9 mouse cellular contexts compared by ENCODE assay signal in genomic region chr8:105304325-105305210, GRCm38 (mm10). TPM values are rescaled to one million over a fixed set of nuclear protein-coding genes. Genes with fewer than 3 reads are reported as not detected.
DNase-seq lines count a peak whose midpoint lies in the region; ATAC-seq lines count a peak whose summit lies in the region.
"Had no signal": no experiment of that assay in that cellular context is flagged by ENCODE, and none has a peak within 500 bp of the region (broad histone marks: within the 10 kb centered on the region; RNA-seq: fewer than 3 reads in every experiment).

No protein-coding gene starts in this region.

- no peaks in the 10 kb centered on the region for H3K27me3 ChIP-seq in embryonic facial prominence, embryonic 12.5 days
- H3K27me3 ChIP-seq in embryonic facial prominence, embryonic 10.5 days (replicated peaks; ENCODE audit: low read depth, poor library complexity, severe bottlenecking), result no peaks in the 10 kb centered on the region
- no peaks in the 10 kb centered on the region for H3K27me3 ChIP-seq in megakaryocyte, embryonic 14.5 days (replicated peaks)
- H3K27me3 ChIP-seq in neural tube, embryonic 15.5 days (replicated peaks), result no peaks in the 10 kb centered on the region
- H3K27me3 ChIP-seq: Patski had no signal

- ATAC-seq in embryonic facial prominence, embryonic 12.5 days (ENCODE audit: insufficient number of reproducible peaks, insufficient read depth, low FRiP score, low TSS enrichment), result no peak
- ATAC-seq in megakaryocyte, adult 5-6 weeks (ENCODE audit: poor library complexity, severe bottlenecking), result no peak
- no peak for ATAC-seq in neural tube, embryonic 15.5 days (ENCODE audit: low FRiP score)

- WGBS in embryonic facial prominence, embryonic 12.5 days, result 69% methylated on average over 9 of the region's 9 CpGs
- 83% methylated on average over 9 of the region's 9 CpGs for WGBS in embryonic facial prominence, embryonic 10.5 days
- WGBS in neural tube, embryonic 15.5 days, result 72% methylated on average over 9 of the region's 9 CpGs

- H3K9ac ChIP-seq in embryonic facial prominence, embryonic 12.5 days, result no peak overlapping the region
- H3K9ac ChIP-seq in neural tube, embryonic 15.5 days (replicated peaks), result no peak overlapping the region

- DNase-seq in embryonic facial prominence, embryonic 10.5 days (ENCODE audit: low spot score), result no peak
- peak; percentile 42 for DNase-seq in induced T-regulatory cell, adult 2 months (ENCODE audit: low read depth)
- no peak for DNase-seq in gastrocnemius, postnatal 36 days
- DNase-seq in ovary, postnatal 10 days (ENCODE audit: low spot score), result no peak

- intact Hi-C loops in gastrocnemius, postnatal 36 days (cut with DNase I), result no loop called here

- H3K9me3 ChIP-seq in embryonic facial prominence, embryonic 12.5 days, result no peaks in the 10 kb centered on the region
- no peaks in the 10 kb centered on the region for H3K9me3 ChIP-seq in embryonic facial prominence, embryonic 10.5 days
- H3K9me3 ChIP-seq in megakaryocyte, embryonic 14.5 days, result no peaks in the 10 kb centered on the region
- H3K9me3 ChIP-seq in neural tube, embryonic 15.5 days (replicated peaks), result no peaks in the 10 kb centered on the region

- H3K4me1 ChIP-seq in embryonic facial prominence, embryonic 12.5 days, result peaks cover 25% of the 10 kb centered on the region
- peaks cover 27% of the 10 kb centered on the region for H3K4me1 ChIP-seq in embryonic facial prominence, embryonic 10.5 days
- H3K4me1 ChIP-seq in megakaryocyte, embryonic 14.5 days, result peaks cover 100% of the 10 kb centered on the region
- H3K4me1 ChIP-seq in neural tube, embryonic 15.5 days, result peaks cover 24% of the 10 kb centered on the region

- peak overlapping the region; percentile 51; the same call in 1 of the 2 replicates for H3K27ac ChIP-seq in embryonic facial prominence, embryonic 12.5 days
- H3K27ac ChIP-seq in embryonic facial prominence, embryonic 10.5 days (replicated peaks), result no peak overlapping the region
- peak overlapping the region; percentile 48 for H3K27ac ChIP-seq in neural tube, embryonic 15.5 days (replicated peaks)

- no peak overlapping the region for H3K4me3 ChIP-seq in embryonic facial prominence, embryonic 12.5 days
- H3K4me3 ChIP-seq in embryonic facial prominence, embryonic 10.5 days, result no peak overlapping the region
- peak overlapping the region; percentile 79 for H3K4me3 ChIP-seq in megakaryocyte, embryonic 14.5 days (replicated peaks)
- H3K4me3 ChIP-seq in neural tube, embryonic 15.5 days (replicated peaks), result no peak overlapping the region

- H3K36me3 ChIP-seq in embryonic facial prominence, embryonic 12.5 days, result peaks cover 73% of the 10 kb centered on the region
- peaks cover 87% of the 10 kb centered on the region for H3K36me3 ChIP-seq in embryonic facial prominence, embryonic 10.5 days (replicated peaks)
- H3K36me3 ChIP-seq in megakaryocyte, embryonic 14.5 days (replicated peaks; ENCODE audit: low read length), result peaks cover 92% of the 10 kb centered on the region
- H3K36me3 ChIP-seq in neural tube, embryonic 15.5 days, result peaks cover 78% of the 10 kb centered on the region

- no peak overlapping the region for H3K4me2 ChIP-seq in embryonic facial prominence, embryonic 12.5 days (replicated peaks)
- no peak overlapping the region for H3K4me2 ChIP-seq in neural tube, embryonic 15.5 days

RNA-seq across cellular contexts. Expression of gene Elmo3, which starts 0.8 kb away (rescaled TPM):
- polyA plus RNA-seq in embryonic facial prominence, embryonic 12.5 days (2016; fragmentation: Nextera tagmentation; extraction: Ambion mirVana), result 3.4 and 4.2 TPM in 2 replicates
- 2.7 and 3.5 TPM in 2 replicates for polyA plus RNA-seq in embryonic facial prominence, embryonic 10.5 days (2016; fragmentation: Nextera tagmentation; extraction: Ambion mirVana)
- 0.63 TPM in 1 of 2 replicates, not detected in the other for polyA plus RNA-seq in megakaryocyte, embryonic 14.5 days (2012; ENCODE audit: insufficient read depth, low replicate concordance)
- total RNA-seq in megakaryocyte, adult 5-6 weeks (2015), result 0.46 and 0.58 TPM in 2 replicates
- 0.20 and 0.51 TPM in 2 replicates for total RNA-seq in megakaryocyte, adult 5-6 weeks (2017)
- 1.1 and 4.7 TPM in 2 replicates for polyA plus RNA-seq in neural tube, embryonic 15.5 days (2015; fragmentation: Nextera tagmentation; extraction: Ambion mirVana)
- under 1 TPM; 0.66 to 0.94 TPM for total RNA-seq in gastrocnemius, postnatal 36 days (2021)

RNA-seq across cellular contexts. Expression of gene E2f4, which starts 7.1 kb away (rescaled TPM):
- 81.1 and 82.3 TPM in 2 replicates for polyA plus RNA-seq in embryonic facial prominence, embryonic 12.5 days (2016; fragmentation: Nextera tagmentation; extraction: Ambion mirVana)
- polyA plus RNA-seq in embryonic facial prominence, embryonic 10.5 days (2016; fragmentation: Nextera tagmentation; extraction: Ambion mirVana), result 125 and 138 TPM in 2 replicates
- polyA plus RNA-seq in megakaryocyte, embryonic 14.5 days (2012; ENCODE audit: insufficient read depth, low replicate concordance), result 39.4 and 41.2 TPM in 2 replicates
- total RNA-seq in megakaryocyte, adult 5-6 weeks (2015), result 75.8 and 76.8 TPM in 2 replicates
- total RNA-seq in megakaryocyte, adult 5-6 weeks (2017), result 26.9 and 33.7 TPM in 2 replicates
- 41.6 and 61.6 TPM in 2 replicates for polyA plus RNA-seq in neural tube, embryonic 15.5 days (2015; fragmentation: Nextera tagmentation; extraction: Ambion mirVana)
- 10 to 100 TPM; 21.1 to 25.2 TPM for total RNA-seq in gastrocnemius, postnatal 36 days (2021)

RNA-seq across cellular contexts. Expression of gene Exoc3l, which starts 8.7 kb away (rescaled TPM):
- 12.8 and 15.2 TPM in 2 replicates for polyA plus RNA-seq in embryonic facial prominence, embryonic 12.5 days (2016; fragmentation: Nextera tagmentation; extraction: Ambion mirVana)
- 9.9 and 11.6 TPM in 2 replicates for polyA plus RNA-seq in embryonic facial prominence, embryonic 10.5 days (2016; fragmentation: Nextera tagmentation; extraction: Ambion mirVana)
- polyA plus RNA-seq in megakaryocyte, embryonic 14.5 days (2012; ENCODE audit: insufficient read depth, low replicate concordance), result 76.3 and 141 TPM in 2 replicates
- 0.09 and 0.25 TPM in 2 replicates for total RNA-seq in megakaryocyte, adult 5-6 weeks (2015)
- 0.26 TPM in 1 of 2 replicates, not detected in the other for total RNA-seq in megakaryocyte, adult 5-6 weeks (2017)
- polyA plus RNA-seq in neural tube, embryonic 15.5 days (2015; fragmentation: Nextera tagmentation; extraction: Ambion mirVana), result 10.6 and 11.3 TPM in 2 replicates
- 1 to 10 TPM; 1.5 to 2.6 TPM for total RNA-seq in gastrocnemius, postnatal 36 days (2021)

RNA-seq across cellular contexts. Expression of gene 4931428F04Rik, which starts 14.9 kb away (rescaled TPM):
- 24.2 and 24.5 TPM in 2 replicates for polyA plus RNA-seq in embryonic facial prominence, embryonic 12.5 days (2016; fragmentation: Nextera tagmentation; extraction: Ambion mirVana)
- 20.7 and 23.9 TPM in 2 replicates for polyA plus RNA-seq in embryonic facial prominence, embryonic 10.5 days (2016; fragmentation: Nextera tagmentation; extraction: Ambion mirVana)
- polyA plus RNA-seq in megakaryocyte, embryonic 14.5 days (2012; ENCODE audit: insufficient read depth, low replicate concordance), result 1.6 and 1.8 TPM in 2 replicates
- 0.14 and 1.1 TPM in 2 replicates for total RNA-seq in megakaryocyte, adult 5-6 weeks (2015)
- 0.18 and 0.94 TPM in 2 replicates for total RNA-seq in megakaryocyte, adult 5-6 weeks (2017)
- 104 and 122 TPM in 2 replicates for polyA plus RNA-seq in neural tube, embryonic 15.5 days (2015; fragmentation: Nextera tagmentation; extraction: Ambion mirVana)
- under 1 TPM; 0.35 to 0.82 TPM for total RNA-seq in gastrocnemius, postnatal 36 days (2021)

RNA-seq across cellular contexts. Expression of gene Lrrc29, which starts 21.5 kb away (rescaled TPM):
- 1.6 and 1.8 TPM in 2 replicates for polyA plus RNA-seq in embryonic facial prominence, embryonic 12.5 days (2016; fragmentation: Nextera tagmentation; extraction: Ambion mirVana)
- polyA plus RNA-seq in embryonic facial prominence, embryonic 10.5 days (2016; fragmentation: Nextera tagmentation; extraction: Ambion mirVana), result 1.3 TPM in 2 replicates
- polyA plus RNA-seq in megakaryocyte, embryonic 14.5 days (2012; ENCODE audit: insufficient read depth, low replicate concordance), result 13.0 and 15.5 TPM in 2 replicates
- 0.89 and 1.8 TPM in 2 replicates for total RNA-seq in megakaryocyte, adult 5-6 weeks (2015)
- 1.7 and 3.1 TPM in 2 replicates for total RNA-seq in megakaryocyte, adult 5-6 weeks (2017)
- polyA plus RNA-seq in neural tube, embryonic 15.5 days (2015; fragmentation: Nextera tagmentation; extraction: Ambion mirVana), result 0.55 and 1.2 TPM in 2 replicates
- total RNA-seq in gastrocnemius, postnatal 36 days (2021), result 1 to 10 TPM in 1 of 2 experiments, under 1 TPM in 1; 0.99 to 1.1 TPM
